Mouse (Mus musculus): ENCODE results near the gene Cops7b. TPM values are rescaled to one million over a fixed set of nuclear protein-coding genes. Genes with fewer than 3 reads are reported as not detected.
A peak's percentile ranks its signal among the peaks of the same experiment; 100 is the strongest.

Cops7b gene
- total RNA-seq, 1 experiment: 27.4 TPM

DNA sequence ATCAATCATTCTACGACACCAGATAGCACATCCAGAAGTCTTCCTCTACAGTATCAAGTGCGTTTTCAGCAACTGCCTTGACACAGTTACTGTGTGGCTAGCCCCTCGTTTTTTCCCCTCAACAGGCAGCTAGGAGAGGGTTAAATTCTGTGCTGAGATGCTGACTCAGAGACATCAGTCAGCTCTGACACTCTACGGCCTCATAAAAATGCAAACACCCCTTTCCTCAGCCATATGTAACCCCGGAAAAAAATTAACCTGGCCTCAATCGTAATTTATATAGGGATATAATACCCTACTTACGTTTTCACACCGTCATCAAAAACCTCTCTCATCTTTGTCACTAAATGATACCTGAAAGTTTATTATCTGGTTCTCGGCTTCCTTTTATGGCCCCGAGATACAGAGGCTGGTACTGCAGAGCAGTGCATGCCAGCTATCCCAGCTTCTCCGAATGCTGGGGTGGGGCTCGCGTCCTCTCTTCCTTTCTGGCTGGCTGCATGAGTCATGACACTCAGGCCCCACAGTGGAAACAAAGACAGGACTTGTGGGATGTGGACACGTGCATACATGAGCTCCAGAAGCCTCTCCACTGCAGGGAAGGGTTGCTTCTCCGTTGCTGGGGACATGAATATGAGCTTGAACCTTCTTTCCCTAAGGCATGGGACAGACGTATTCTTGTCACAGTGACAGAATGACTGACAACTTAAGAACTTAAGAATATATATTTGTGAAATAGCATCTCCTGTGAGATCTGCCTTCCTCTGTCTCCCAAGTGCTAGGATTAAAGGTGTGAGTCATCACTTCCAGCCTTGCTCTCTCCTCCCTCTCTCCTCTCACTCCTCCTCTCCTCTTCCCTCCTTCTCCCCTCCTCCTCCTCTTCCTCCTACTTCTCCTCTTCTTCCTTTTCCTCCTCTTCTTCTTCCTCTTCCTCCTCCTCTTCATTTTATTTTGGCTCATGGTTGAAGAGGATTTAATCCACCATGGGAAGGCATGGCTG is 40.6 kb downstream of the Cops7b start:
- Histone ChIP-seq H3K9ac (ENCODE audit: insufficient read depth, low read depth, low read length, poor library complexity, severe bottlenecking) (no peak overlapping the region), H3K4me1 (ENCODE audit: control insufficient read depth in 2 of 2, insufficient read depth in 2 of 2, low read length in 2 of 2, poor library complexity in 1 of 2) (no peaks in the 10 kb centered on the region), H3K4me3 (ENCODE audit: insufficient read depth in 1 of 2, low read depth in 1 of 2, low read length in 2 of 2, poor library complexity in 1 of 2, severe bottlenecking in 1 of 2) (no peak overlapping the region), H3K27ac (ENCODE audit: insufficient read depth, low read depth, low read length, poor library complexity, severe bottlenecking) (no peak overlapping the region), H3K9me3 (ENCODE audit: control insufficient read depth, insufficient read depth, low read depth, low read length) (no peaks in the 10 kb centered on the region), H3K36me3 (ENCODE audit: control insufficient read depth, insufficient read depth, low read length, poor library complexity, severe bottlenecking) (no peaks in the 10 kb centered on the region)
- in situ Hi-C loops (cut with MboI; ENCODE audit: low sequenced_read_pairs in 2 of 2, unreplicated experiment in 2 of 2): no loop called here
- DNase-seq (ENCODE audit: low read depth, low spot score): no peak
- no peak for TF ChIP-seq MAFK (IDR thresholded peaks at IDR 0.05; ENCODE audit: insufficient read depth, low read depth, low read length)
- no peak for TF ChIP-seq CHD2 (IDR thresholded peaks at IDR 0.05; ENCODE audit: low read depth, low read length)

DNA sequence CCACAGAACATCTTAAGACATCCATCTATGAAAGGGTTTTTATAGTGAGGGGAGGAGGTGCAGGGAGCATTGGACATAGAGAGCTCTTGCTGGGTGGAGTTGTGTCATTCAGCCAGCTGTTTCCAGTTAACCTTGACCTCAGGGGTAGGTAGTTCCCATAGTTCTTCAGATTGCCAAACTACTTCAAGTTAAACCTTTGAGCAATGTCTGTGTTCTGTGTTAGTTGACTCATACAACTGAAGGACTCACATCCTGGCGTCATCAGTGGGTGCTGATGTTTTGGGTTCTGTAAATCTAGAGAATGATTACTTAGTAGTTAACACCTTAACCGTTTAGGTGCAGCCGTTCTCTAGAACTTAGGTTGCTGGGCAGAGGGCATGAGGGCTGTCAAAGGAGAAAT is 45.6 kb downstream of the Cops7b start:
- H3K4me1 ChIP-seq (ENCODE audit: control insufficient read depth in 2 of 2, insufficient read depth in 2 of 2, low read length in 2 of 2, poor library complexity in 1 of 2): peaks cover 0 to 4% of the 10 kb centered on the region in 2 experiments; a peak in 1 of 4 replicates
- in situ Hi-C loops (cut with MboI; ENCODE audit: low sequenced_read_pairs in 2 of 2, unreplicated experiment in 2 of 2): no loop called here
- H3K27ac ChIP-seq (ENCODE audit: insufficient read depth, low read depth, low read length, poor library complexity, severe bottlenecking): no peak overlapping the region
- no peaks in the 10 kb centered on the region for H3K9me3 ChIP-seq (ENCODE audit: control insufficient read depth, insufficient read depth, low read depth, low read length)
- H3K9ac ChIP-seq (ENCODE audit: insufficient read depth, low read depth, low read length, poor library complexity, severe bottlenecking): no peak overlapping the region
- TF ChIP-seq CHD2 (IDR thresholded peaks at IDR 0.05; ENCODE audit: low read depth, low read length): no peak
- TF ChIP-seq MAFK (IDR thresholded peaks at IDR 0.05; ENCODE audit: insufficient read depth, low read depth, low read length): no peak
- no peak for TF ChIP-seq HCFC1 (IDR thresholded peaks at IDR 0.05; ENCODE audit: borderline replicate concordance, insufficient read depth, low read length)
- TF ChIP-seq ZNF384 (IDR thresholded peaks at IDR 0.05; ENCODE audit: low read depth, low read length): no peak
- no peak for DNase-seq (ENCODE audit: low read depth, low spot score)
- H3K36me3 ChIP-seq (ENCODE audit: control insufficient read depth, insufficient read depth, low read length, poor library complexity, severe bottlenecking): no peaks in the 10 kb centered on the region
- no peak overlapping the region for H3K4me3 ChIP-seq (ENCODE audit: insufficient read depth in 1 of 2, low read depth in 1 of 2, low read length in 2 of 2, poor library complexity in 1 of 2, severe bottlenecking in 1 of 2)

DNA sequence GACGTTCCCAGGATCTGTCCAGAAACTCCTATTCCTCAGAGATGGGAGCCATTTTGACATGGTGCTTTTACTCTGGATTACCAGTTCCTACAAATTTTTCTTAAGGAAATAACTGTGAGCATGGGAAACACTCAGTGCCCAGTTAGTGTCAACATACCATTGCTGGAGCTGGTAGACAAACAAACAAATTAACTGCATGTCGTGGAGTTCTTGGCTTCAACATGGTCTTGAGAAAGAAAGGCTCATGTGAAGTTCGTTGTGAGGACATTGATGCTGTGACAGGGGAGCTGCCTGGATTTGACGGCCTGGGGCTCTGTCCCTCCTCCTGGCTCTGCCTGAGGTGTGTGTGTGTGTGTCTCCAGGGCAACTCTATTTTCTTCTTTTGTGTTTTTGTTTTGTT is 47.2 kb downstream of the Cops7b start:
- no peak for DNase-seq (ENCODE audit: low read depth, low spot score)
- no peaks in the 10 kb centered on the region for H3K9me3 ChIP-seq (ENCODE audit: control insufficient read depth, insufficient read depth, low read depth, low read length)
- no peaks in the 10 kb centered on the region for H3K36me3 ChIP-seq (ENCODE audit: control insufficient read depth, insufficient read depth, low read length, poor library complexity, severe bottlenecking)
- TF ChIP-seq HCFC1 (IDR thresholded peaks at IDR 0.05; ENCODE audit: borderline replicate concordance, insufficient read depth, low read length): no peak
- TF ChIP-seq ZC3H11A (IDR thresholded peaks at IDR 0.05; ENCODE audit: borderline replicate concordance, low read depth, low read length): no peak
- no peak for TF ChIP-seq ZNF384 (IDR thresholded peaks at IDR 0.05; ENCODE audit: low read depth, low read length)
- TF ChIP-seq CHD2 (IDR thresholded peaks at IDR 0.05; ENCODE audit: low read depth, low read length): no peak
- no peak for TF ChIP-seq MAFK (IDR thresholded peaks at IDR 0.05; ENCODE audit: insufficient read depth, low read depth, low read length)
- H3K4me3 ChIP-seq (ENCODE audit: insufficient read depth in 1 of 2, low read depth in 1 of 2, low read length in 2 of 2, poor library complexity in 1 of 2, severe bottlenecking in 1 of 2): no peak overlapping the region
- peaks cover 0 to 8% of the 10 kb centered on the region in 2 experiments; a peak in 2 of 4 replicates for H3K4me1 ChIP-seq (ENCODE audit: control insufficient read depth in 2 of 2, insufficient read depth in 2 of 2, low read length in 2 of 2, poor library complexity in 1 of 2)
- H3K9ac ChIP-seq (ENCODE audit: insufficient read depth, low read depth, low read length, poor library complexity, severe bottlenecking): no peak overlapping the region
- H3K27ac ChIP-seq (ENCODE audit: insufficient read depth, low read depth, low read length, poor library complexity, severe bottlenecking): no peak overlapping the region
- in situ Hi-C loops (cut with MboI; ENCODE audit: low sequenced_read_pairs in 2 of 2, unreplicated experiment in 2 of 2): no loop called here

DNA sequence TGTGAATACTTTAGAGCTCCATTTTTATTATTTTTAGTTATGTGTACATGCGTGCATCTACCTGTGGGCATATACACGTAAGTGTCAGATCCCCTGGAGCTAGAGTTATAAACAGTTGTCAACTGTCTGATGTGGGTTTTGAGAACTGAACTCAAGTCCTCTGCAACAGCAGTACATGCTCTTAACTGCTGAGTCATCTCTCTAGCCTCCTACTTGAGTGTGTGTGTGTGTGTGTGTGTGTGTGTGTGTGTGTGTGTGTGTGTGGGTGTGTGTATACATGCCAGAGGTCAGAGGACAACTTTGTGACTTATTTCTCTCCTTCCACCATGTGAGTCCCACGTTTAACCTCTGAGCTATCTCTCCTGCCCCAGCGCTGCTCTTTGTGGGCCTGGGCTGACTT is 47.8 kb downstream of the Cops7b start:
- H3K9ac ChIP-seq (ENCODE audit: insufficient read depth, low read depth, low read length, poor library complexity, severe bottlenecking): no peak overlapping the region
- in situ Hi-C loops (cut with MboI; ENCODE audit: low sequenced_read_pairs in 2 of 2, unreplicated experiment in 2 of 2): no loop called here
- no peaks in the 10 kb centered on the region for H3K36me3 ChIP-seq (ENCODE audit: control insufficient read depth, insufficient read depth, low read length, poor library complexity, severe bottlenecking)
- no peaks in the 10 kb centered on the region for H3K9me3 ChIP-seq (ENCODE audit: control insufficient read depth, insufficient read depth, low read depth, low read length)
- no peak overlapping the region for H3K4me3 ChIP-seq (ENCODE audit: insufficient read depth in 1 of 2, low read depth in 1 of 2, low read length in 2 of 2, poor library complexity in 1 of 2, severe bottlenecking in 1 of 2)
- peaks cover 0 to 8% of the 10 kb centered on the region in 2 experiments; a peak in 2 of 4 replicates for H3K4me1 ChIP-seq (ENCODE audit: control insufficient read depth in 2 of 2, insufficient read depth in 2 of 2, low read length in 2 of 2, poor library complexity in 1 of 2)
- TF ChIP-seq MAFK (IDR thresholded peaks at IDR 0.05; ENCODE audit: insufficient read depth, low read depth, low read length): 0 out of 2 replicates have a peak, but pooled peaks have one; percentile 19
- no peak for TF ChIP-seq HCFC1 (IDR thresholded peaks at IDR 0.05; ENCODE audit: borderline replicate concordance, insufficient read depth, low read length)
- DNase-seq (ENCODE audit: low read depth, low spot score): no peak
- H3K27ac ChIP-seq (ENCODE audit: insufficient read depth, low read depth, low read length, poor library complexity, severe bottlenecking): no peak overlapping the region
